Mouse (Mus musculus) c-Kit-positive CD71-positive TER-119-positive erythroid progenitor cells, embryonic 14.5 days (primary cell): ENCODE results near the gene Arhgef1.

Experiments used
- DNase-seq: peaks from one replicate; pipeline ENCODE4 v3.0.0-alpha.2; 2013; ENCODE audit warnings: low spot score

Gene Arhgef1

GRCm38 (mm10) chr7:24944257-24944950, 41.7 kb downstream of the Arhgef1 start, which contains the start of gene Gm4881:
TSS of gene Gm4881 (minus strand) at chr7:24944494.
- DNase-seq, result no peak

- DNase-seq, result no peak
Measured at GRCm38 (mm10) chr7:24947316-24948048, 44.8 kb downstream of the Arhgef1 start.

GRCm38 (mm10) chr7:24948774-24949173, 46.1 kb downstream of the Arhgef1 start:
- DNase-seq, result no peak

GRCm38 (mm10) chr7:24949958-24950623, 47.4 kb downstream of the Arhgef1 start:
- peak; percentile 47 for DNase-seq

GRCm38 (mm10) chr7:24953966-24954365, 51.3 kb downstream of the Arhgef1 start:
- no peak for DNase-seq

GRCm38 (mm10) chr7:24954450-24954849, 51.7 kb downstream of the Arhgef1 start:
- no peak for DNase-seq

- DNase-seq, result no peak
Measured at GRCm38 (mm10) chr7:24955226-24955625, 52.5 kb downstream of the Arhgef1 start.

- no peak for DNase-seq
Measured at GRCm38 (mm10) chr7:24964288-24964687, 61.6 kb downstream of the Arhgef1 start.

- peak; percentile 65 for DNase-seq
Measured at GRCm38 (mm10) chr7:24964897-24965535, 62.3 kb downstream of the Arhgef1 start.

- no peak for DNase-seq
Measured at GRCm38 (mm10) chr7:24967966-24968365, 65.3 kb downstream of the Arhgef1 start.

- DNase-seq, result no peak
Measured at GRCm38 (mm10) chr7:24968463-24968862, 65.8 kb downstream of the Arhgef1 start.

GRCm38 (mm10) chr7:24969805-24970204, 67.1 kb downstream of the Arhgef1 start:
- no peak for DNase-seq

- no peak for DNase-seq
Measured at GRCm38 (mm10) chr7:24970341-24970740, 67.6 kb downstream of the Arhgef1 start.

- peak; percentile 66 for DNase-seq
Measured at GRCm38 (mm10) chr7:24971261-24971971, 68.7 kb downstream of the Arhgef1 start.

GRCm38 (mm10) chr7:24971972-24972893, 69.5 kb downstream of the Arhgef1 start, which contains the start of gene Rabac1:
TSS of gene Rabac1 (minus strand) at chr7:24972754.
- DNase-seq, result peak; percentile 91

- DNase-seq, result no peak
Measured at GRCm38 (mm10) chr7:24973208-24973607, 70.5 kb downstream of the Arhgef1 start.

GRCm38 (mm10) chr7:24973902-24974301, 71.2 kb downstream of the Arhgef1 start:
- no peak for DNase-seq

GRCm38 (mm10) chr7:24974893-24975595, 72.3 kb downstream of the Arhgef1 start:
- peak; percentile 44 for DNase-seq
